Mouse (Mus musculus) intestine, embryonic 15.5 days (tissue): ENCODE data around the gene Atxn1l. TPM values are rescaled to one million over a fixed set of nuclear protein-coding genes. Genes with fewer than 3 reads are reported as not detected.

Experiments
- ATAC-seq: fragments of 200-750 bp; cut with Nextera tagmentation; 2 replicates; pipeline ENCODE4 v1.8.0; 2017; ENCODE audit warnings: moderate TSS enrichment, moderate library complexity
- H3K27ac ChIP-seq: fragments of 300-500 bp; sonication (generic); 2 replicates; pipeline ENCODE4 v1.5.1; 2015; ENCODE audit warnings: mild to moderate bottlenecking, inconsistent platforms
- H3K27me3 ChIP-seq: fragments of 300-500 bp; sonication (generic); replicated peaks from 2 replicates; pipeline ENCODE4 v1.6.1; 2015; ENCODE audit warnings: inconsistent platforms
- H3K36me3 ChIP-seq: fragments of 300-500 bp; sonication (generic); 2 replicates; pipeline ENCODE4 v1.6.1; 2015; ENCODE audit warnings: inconsistent platforms
- H3K4me1 ChIP-seq: fragments of 300-500 bp; sonication (generic); replicated peaks from 2 replicates; pipeline ENCODE4 v1.6.1; 2015; ENCODE audit warnings: inconsistent platforms
- H3K4me2 ChIP-seq: fragments of 300-500 bp; sonication (generic); replicated peaks from 2 replicates; pipeline ENCODE4 v1.6.1; 2015; ENCODE audit warnings: mild to moderate bottlenecking, inconsistent platforms
- H3K4me3 ChIP-seq: fragments of 300-500 bp; sonication (generic); replicated peaks from 2 replicates; pipeline ENCODE4 v1.5.1; 2015; ENCODE audit warnings: inconsistent platforms
- H3K9ac ChIP-seq: fragments of 300-500 bp; sonication (generic); 2 replicates; pipeline ENCODE4 v1.6.1; 2015; ENCODE audit warnings: inconsistent platforms
- H3K9me3 ChIP-seq: fragments of 300-500 bp; sonication (generic); 2 replicates; pipeline ENCODE4 v1.6.1; 2016; ENCODE audit warnings: inconsistent platforms
- WGBS: fragments of 180-500 bp; shearing (Covaris S2); methylation state at CpG from one replicate; pipeline ENCODE4 v1.1.7; 2015; 5-methylcytosine and 5-hydroxymethylcytosine counted together
- polyA plus RNA-seq: library from polyadenylated mRNA; unstranded; fragments of >200 nt; fragmentation: Nextera tagmentation; extraction: Ambion mirVana; gene quantifications from 2 replicates; pipeline ENCODE4 v1.2.1, GENCODE M21; 2015

Gene Atxn1l
- polyA plus RNA-seq, 1 experiment from 2014 or later: 5.7 TPM

DNA sequence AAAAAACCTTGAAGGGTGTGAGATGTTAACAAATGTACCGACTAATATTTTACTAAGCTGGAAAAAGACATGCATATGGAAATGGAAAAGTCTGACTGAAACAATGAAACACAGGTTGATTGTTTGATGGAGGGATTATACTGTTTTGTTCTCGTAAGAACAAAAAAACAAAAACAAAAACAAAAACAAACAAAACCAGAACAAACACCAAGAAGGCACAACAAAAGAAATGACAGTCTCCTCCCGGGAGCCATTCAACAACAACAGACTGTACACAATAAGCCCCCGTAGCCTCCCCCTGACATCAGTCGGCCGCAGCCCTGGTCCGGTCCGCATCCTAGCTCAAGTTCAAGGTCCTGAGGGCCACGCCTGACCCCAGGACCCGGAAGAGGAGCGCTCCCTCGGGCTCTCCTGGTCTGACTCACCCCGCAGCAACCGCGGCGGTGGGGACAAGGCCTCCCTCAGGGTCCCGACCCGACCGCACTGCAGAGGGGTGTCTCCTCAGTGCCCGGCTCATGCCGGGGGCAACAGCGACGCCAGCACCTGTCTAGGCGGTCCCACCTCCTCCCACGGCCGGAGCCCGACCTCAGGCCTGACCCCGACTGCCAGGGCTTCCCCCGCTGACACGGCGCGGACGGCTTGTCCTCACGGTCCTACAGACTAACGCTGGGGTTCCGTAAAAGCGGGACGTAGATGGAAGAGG, 44.9 kb downstream of the Atxn1l start:
- peak; percentile 83 for ATAC-seq
- H3K4me3 ChIP-seq: peak overlapping the region; percentile 93

DNA sequence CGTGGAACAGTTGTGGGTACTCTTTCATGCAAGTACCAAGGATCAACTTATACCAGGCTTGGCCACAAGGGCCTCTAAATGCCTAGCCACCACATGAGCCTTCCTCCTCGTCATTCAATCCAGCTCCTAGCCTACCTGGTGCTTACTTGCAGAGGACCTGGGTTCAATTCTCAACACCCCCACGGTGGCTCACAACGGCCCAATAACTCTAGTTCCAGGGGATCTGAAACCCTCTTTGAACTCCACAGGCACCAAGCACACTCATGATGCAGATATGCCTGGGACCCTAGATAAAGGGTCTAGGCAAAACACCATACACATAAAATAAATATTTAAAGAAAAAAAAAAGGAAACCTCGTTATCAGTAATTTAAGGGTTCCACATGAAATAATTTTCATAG, 45.8 kb downstream of the Atxn1l start:
- Histone ChIP-seq H3K9me3 (no peaks in the 10 kb centered on the region), H3K4me1 (peaks cover 13% of the 10 kb centered on the region), H3K4me2 (peak overlapping the region; percentile 63), H3K27ac (no peak overlapping the region), H3K4me3 (peak overlapping the region; percentile 93), H3K27me3 (no peaks in the 10 kb centered on the region), H3K9ac (peak overlapping the region; percentile 93; the same call in 1 of the 2 replicates), H3K36me3 (no peaks in the 10 kb centered on the region)
- ATAC-seq: no peak
- 55% methylated on average over 5 of the region's 5 CpGs for WGBS

More for the DNA sequence above, 44.9 kb downstream of the Atxn1l start:
- H3K9ac ChIP-seq: peak overlapping the region; percentile 93
- no peaks in the 10 kb centered on the region for H3K36me3 ChIP-seq
- peaks cover 13% of the 10 kb centered on the region for H3K4me1 ChIP-seq
- H3K27ac ChIP-seq: peak overlapping the region; percentile 74
- no peaks in the 10 kb centered on the region for H3K9me3 ChIP-seq
- WGBS: under 1% methylated on average over 38 of the region's 38 CpGs
- peak overlapping the region; percentile 63 for H3K4me2 ChIP-seq
- H3K27me3 ChIP-seq: no peaks in the 10 kb centered on the region

DNA sequence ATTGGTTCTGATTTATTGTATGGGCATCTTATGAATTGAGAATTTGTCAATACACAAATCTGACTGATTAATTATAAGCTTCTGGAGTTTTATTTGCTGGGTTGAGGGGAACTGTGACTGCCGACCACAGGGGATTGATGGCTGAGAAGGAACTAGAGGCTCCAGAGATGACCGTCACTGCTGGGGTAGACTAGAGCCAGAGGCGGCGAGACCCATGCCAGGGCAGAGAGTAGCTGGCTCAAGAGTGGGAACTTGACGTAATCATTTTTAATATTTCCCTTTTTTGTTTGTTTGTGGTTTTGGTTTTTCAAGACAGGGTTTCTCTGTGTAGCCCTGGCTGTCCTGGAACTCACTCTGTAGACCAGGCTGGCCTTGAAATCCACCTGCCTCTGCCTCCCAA, 50.3 kb downstream of the Atxn1l start:
- H3K36me3 ChIP-seq: peaks cover 11% of the 10 kb centered on the region; the same call in 1 of the 2 replicates
- no peak overlapping the region for H3K4me2 ChIP-seq
- no peak for ATAC-seq
- H3K9ac ChIP-seq: no peak overlapping the region
- no peaks in the 10 kb centered on the region for H3K9me3 ChIP-seq
- peaks cover 13% of the 10 kb centered on the region for H3K4me1 ChIP-seq
- no peak overlapping the region for H3K27ac ChIP-seq
- no peak overlapping the region for H3K4me3 ChIP-seq
- H3K27me3 ChIP-seq: no peaks in the 10 kb centered on the region
- WGBS: 89% methylated on average over 5 of the region's 5 CpGs

DNA sequence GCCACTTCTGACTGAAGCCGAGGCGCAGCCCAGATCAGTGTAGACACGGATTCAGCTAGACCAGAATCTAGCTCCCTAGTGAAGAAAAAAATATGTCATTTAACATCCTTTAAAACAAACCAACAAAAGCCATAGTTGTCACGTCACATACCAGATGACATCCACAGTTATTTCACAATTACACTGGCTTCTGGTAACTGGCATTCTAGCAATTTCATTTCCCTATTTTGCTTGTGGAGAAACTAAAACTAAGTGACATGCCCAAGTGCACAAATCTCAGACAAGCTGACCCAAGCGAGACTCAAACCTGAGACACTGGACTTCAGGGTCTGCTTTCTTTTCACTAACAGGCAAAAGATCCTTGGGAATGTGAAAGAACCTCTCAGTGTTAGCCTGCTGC, 55.4 kb downstream of the Atxn1l start:
- Histone ChIP-seq H3K4me2 (no peak overlapping the region), H3K4me3 (no peak overlapping the region), H3K9me3 (no peaks in the 10 kb centered on the region), H3K9ac (no peak overlapping the region), H3K27me3 (no peaks in the 10 kb centered on the region), H3K27ac (no peak overlapping the region), H3K4me1 (no peaks in the 10 kb centered on the region), H3K36me3 (peaks cover 47% of the 10 kb centered on the region)
- no peak for ATAC-seq
- WGBS: 91% methylated on average over 5 of the region's 5 CpGs

DNA sequence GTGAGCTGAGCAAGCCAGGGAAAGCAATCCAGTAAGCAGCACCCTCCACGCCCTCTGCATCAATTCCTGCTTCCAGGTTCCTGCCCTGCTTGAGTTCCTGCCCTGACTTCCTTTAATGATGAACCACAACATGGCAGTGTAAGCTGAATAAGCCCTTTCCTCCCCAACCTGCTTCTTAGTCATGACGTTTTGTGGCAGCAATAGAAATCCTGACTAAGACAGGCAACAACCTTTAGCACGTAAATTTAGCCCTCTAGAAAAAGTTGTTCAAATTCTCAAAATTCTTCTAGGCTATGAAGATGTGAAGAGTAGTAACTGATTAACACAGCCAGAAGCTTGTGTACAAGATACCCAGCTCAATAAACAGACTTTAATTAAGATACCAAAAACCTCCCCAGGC, 56.0 kb downstream of the Atxn1l start:
- no peak overlapping the region for H3K4me2 ChIP-seq
- no peaks in the 10 kb centered on the region for H3K27me3 ChIP-seq
- no peak for ATAC-seq
- no peak overlapping the region for H3K9ac ChIP-seq
- 72% methylated on average over 3 of the region's 3 CpGs for WGBS
- no peak overlapping the region for H3K27ac ChIP-seq
- H3K9me3 ChIP-seq: no peaks in the 10 kb centered on the region
- H3K4me3 ChIP-seq: no peak overlapping the region
- H3K36me3 ChIP-seq: peaks cover 51% of the 10 kb centered on the region
- H3K4me1 ChIP-seq: no peaks in the 10 kb centered on the region

Other genes with a start within 250 kb of the Atxn1l start
- not detected in 2 replicates for gene Pmfbp1, start 243.7 kb downstream of the Atxn1l start, polyA plus RNA-seq
- gene Dhx38, start 171.9 kb downstream of the Atxn1l start, polyA plus RNA-seq: 20.8 and 21.6 TPM in 2 replicates
- 21.5 and 24.5 TPM in 2 replicates for gene Txnl4b, start 171.8 kb downstream of the Atxn1l start, polyA plus RNA-seq
- gene Hp, start 158.6 kb downstream of the Atxn1l start, polyA plus RNA-seq: 2.2 and 3.6 TPM in 2 replicates
- gene Dhodh, start 129.1 kb downstream of the Atxn1l start, polyA plus RNA-seq: 44.0 and 49.8 TPM in 2 replicates
- gene Pkd1l3, start 123.2 kb downstream of the Atxn1l start, polyA plus RNA-seq: 0.04 and 0.13 TPM in 2 replicates
- 119 and 128 TPM in 2 replicates for gene Ist1, start 44.5 kb downstream of the Atxn1l start, polyA plus RNA-seq
- 17.3 and 17.9 TPM in 2 replicates for gene Zfp821, start 32.2 kb downstream of the Atxn1l start, polyA plus RNA-seq
- 38.0 and 39.0 TPM in 2 replicates for gene Ap1g1, start 40.8 kb upstream of the Atxn1l start, polyA plus RNA-seq
- gene Phlpp2, start 130.8 kb upstream of the Atxn1l start, polyA plus RNA-seq: 2.1 and 2.4 TPM in 2 replicates
- gene Marveld3, start 224.5 kb upstream of the Atxn1l start, polyA plus RNA-seq: 12.8 and 14.6 TPM in 2 replicates